Mouse (Mus musculus): ENCODE measurements around the gene Inpp4b.

DNA sequence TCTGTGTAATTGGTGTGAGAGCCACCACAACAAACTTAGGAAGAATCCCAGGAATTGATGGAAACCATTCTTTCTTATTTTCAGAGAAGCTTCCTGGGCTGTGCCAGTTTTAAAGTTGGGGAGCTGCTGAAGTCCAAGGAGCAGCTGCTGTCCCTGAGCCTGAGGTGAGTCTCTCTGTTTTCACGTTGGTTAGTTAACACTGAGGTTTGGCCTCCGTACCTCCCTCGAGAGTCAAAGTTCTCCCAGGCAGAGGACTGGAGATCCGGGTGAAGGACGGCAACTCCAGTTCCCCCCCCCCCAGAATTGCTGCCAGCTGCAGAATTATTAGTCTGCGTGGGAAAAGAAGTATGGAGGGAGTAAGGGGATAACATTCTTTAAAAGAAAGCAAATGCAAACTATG, 514.3 kb downstream of the Inpp4b start:
- no peak for TF ChIP-seq CTCF (IDR thresholded peaks at IDR 0.05; ENCODE audit: extremely low read depth, insufficient read depth, low read length)
- TF ChIP-seq POLR2A (IDR thresholded peaks at IDR 0.05; ENCODE audit: extremely low read depth, insufficient read depth, low read length) = no peak

Measured in cortical plate, adult 2 months (tissue).